Mouse (Mus musculus) brain, embryonic 14.5 days (tissue): ENCODE results near the gene Mansc1.

Experiments used
- CTCF ChIP-seq: fragments of 200-500 bp; IDR thresholded peaks from 2 replicates; pipeline ENCODE4 v1.5.1; 2012; ENCODE audit warnings: inconsistent platforms, mild to moderate bottlenecking, moderate library complexity, borderline replicate concordance; ENCODE audit not compliant: insufficient read depth, insufficient read length; ENCODE audit errors: extremely low read depth
- POLR2A ChIP-seq: fragments of 200-500 bp; IDR thresholded peaks from 2 replicates; pipeline ENCODE4 v1.6.1; 2012; ENCODE audit warnings: mild to moderate bottlenecking, inconsistent platforms, borderline replicate concordance; ENCODE audit not compliant: poor library complexity, insufficient read depth, insufficient read length, severe bottlenecking; ENCODE audit errors: extremely low read depth

DNA sequence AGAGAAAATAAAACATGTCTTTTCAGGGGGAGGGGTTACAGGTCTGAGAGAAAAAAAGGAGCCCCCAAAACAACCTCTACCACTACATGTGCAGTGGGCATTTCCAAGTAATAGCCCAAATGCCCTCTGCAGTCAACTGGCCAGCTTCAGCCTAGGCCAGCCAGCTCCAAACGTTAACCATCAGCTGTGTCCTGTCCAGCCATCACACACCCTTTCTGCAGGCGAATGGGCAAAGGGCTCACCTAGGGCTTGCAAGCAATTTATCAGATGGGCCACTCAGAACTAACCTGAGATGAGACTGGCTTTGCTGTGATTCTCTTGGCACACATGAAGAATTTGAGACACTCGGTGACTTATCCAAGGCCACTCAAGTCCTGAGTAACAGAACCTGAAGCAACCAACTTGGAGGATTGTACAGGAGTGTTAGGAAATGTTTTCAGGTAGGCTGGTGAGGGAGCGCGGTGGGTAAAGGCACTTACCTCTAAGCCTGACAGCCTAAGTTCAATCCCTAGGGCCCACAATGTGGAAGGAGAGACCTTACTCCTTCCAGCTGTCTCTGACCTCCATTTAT, 64.2 kb downstream of the Mansc1 start:
- TF ChIP-seq CTCF (no peak), POLR2A (no peak)
